ENCODE assay signal across 14 mouse cellular contexts in the genomic region with DNA sequence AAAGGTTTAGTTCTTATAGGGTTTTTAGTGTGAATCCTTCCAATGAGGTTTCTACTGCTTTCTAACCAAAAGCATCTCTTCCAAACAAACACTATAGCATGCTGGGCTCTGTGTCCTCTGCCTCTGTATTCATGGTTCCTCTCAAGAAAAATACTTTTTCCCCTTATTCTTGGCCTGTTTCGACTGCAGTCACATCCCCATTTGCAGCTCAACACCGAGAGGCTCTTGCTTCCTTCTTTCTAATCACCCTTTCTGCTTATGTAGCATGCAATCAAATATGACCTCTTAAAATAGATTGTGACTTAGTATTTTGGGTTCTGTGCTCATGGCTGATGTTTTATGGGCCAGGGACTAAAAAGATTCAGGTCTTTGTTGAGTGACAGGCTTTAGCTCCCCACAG.
"Had no signal": no experiment of that assay in that cellular context is flagged by ENCODE, and none has a peak within 500 bp of the region (broad histone marks: within the 10 kb centered on the region; RNA-seq: fewer than 3 reads in every experiment).

No protein-coding gene starts in this region.

- H3K9me3 ChIP-seq: limb, embryonic 12.5 days; liver, embryonic 15.5 days; midbrain, embryonic 15.5 days; stomach, embryonic 15.5 days had no signal

- H3K4me3 ChIP-seq: limb, embryonic 12.5 days; liver, embryonic 15.5 days; megakaryocyte, embryonic 14.5 days; midbrain, embryonic 15.5 days; stomach, embryonic 15.5 days had no signal

- DNase-seq: kidney, adult 8-10 months; kidney, postnatal 25 days; liver; lung, adult 2 months; lung, postnatal 36 days; right cerebral cortex, postnatal 14 days; thymus, adult 2 months had no signal

- H3K9ac ChIP-seq: limb, embryonic 12.5 days; liver, embryonic 15.5 days; midbrain, embryonic 15.5 days; stomach, embryonic 15.5 days had no signal

- H3K36me3 ChIP-seq: midbrain, embryonic 15.5 days; stomach, embryonic 15.5 days had no signal

- ATAC-seq: lung, postnatal 0 days; midbrain, embryonic 15.5 days had no signal

- H3K27me3 ChIP-seq: limb, embryonic 12.5 days; liver, embryonic 15.5 days; megakaryocyte, embryonic 14.5 days; midbrain, embryonic 15.5 days; stomach, embryonic 15.5 days had no signal

- H3K4me2 ChIP-seq: limb, embryonic 12.5 days; liver, embryonic 15.5 days; midbrain, embryonic 11.5 days; midbrain, embryonic 15.5 days; stomach, embryonic 15.5 days had no signal

- H3K4me1 ChIP-seq: limb, embryonic 12.5 days had no signal

- H3K27ac ChIP-seq: limb, embryonic 12.5 days; liver, embryonic 15.5 days; midbrain, embryonic 15.5 days; stomach, embryonic 15.5 days had no signal
